Mouse (Mus musculus) midbrain, embryonic 14.5 days (tissue): ENCODE measurements around the gene Hspb11. TPM values are rescaled to one million over a fixed set of nuclear protein-coding genes. Genes with fewer than 3 reads are reported as not detected.
A peak's percentile ranks its signal among the peaks of the same experiment; 100 is the strongest.

ENCODE experiments used
- ATAC-seq: fragments of 200-750 bp; cut with Nextera tagmentation; 2 replicates; pipeline ENCODE4 v1.8.0; 2017; ENCODE audit warnings: moderate number of reproducible peaks, moderate library complexity; ENCODE audit not compliant: low FRiP score, low TSS enrichment
- DNase-seq: peaks from one replicate; pipeline ENCODE4 v3.0.0-alpha.2; 2015
- H3K27ac ChIP-seq: fragments of 300-500 bp; sonication (generic); replicated peaks from 2 replicates; pipeline ENCODE4 v1.5.1; 2014; ENCODE audit warnings: mild to moderate bottlenecking, low read depth, low read length, moderate library complexity
- H3K27me3 ChIP-seq: fragments of 300-500 bp; sonication (generic); 2 replicates; pipeline ENCODE4 v1.6.1; 2014; ENCODE audit warnings: low read length, control low read depth, mixed read lengths; ENCODE audit not compliant: control insufficient read depth, insufficient read depth
- H3K36me3 ChIP-seq: fragments of 300-500 bp; sonication (generic); 2 replicates; pipeline ENCODE4 v1.6.1; 2014; ENCODE audit warnings: low read length, control low read depth; ENCODE audit not compliant: control insufficient read depth, insufficient read depth
- H3K4me1 ChIP-seq: fragments of 300-500 bp; sonication (generic); 2 replicates; pipeline ENCODE4 v1.6.1; 2014; ENCODE audit warnings: mild to moderate bottlenecking, antibody characterized with exemption, low read length, control low read depth; ENCODE audit not compliant: control insufficient read depth, insufficient read depth
- H3K4me2 ChIP-seq: fragments of 300-500 bp; sonication (generic); 2 replicates; pipeline ENCODE4 v1.6.1; 2014; ENCODE audit warnings: mild to moderate bottlenecking, low read length, moderate library complexity
- H3K4me3 ChIP-seq: fragments of 300-500 bp; sonication (generic); replicated peaks from 2 replicates; pipeline ENCODE4 v1.5.1; 2014; ENCODE audit warnings: low read depth, low read length
- H3K9ac ChIP-seq: fragments of 300-500 bp; sonication (generic); replicated peaks from 2 replicates; pipeline ENCODE4 v1.6.1; 2014; ENCODE audit warnings: mild to moderate bottlenecking, low read length, moderate library complexity
- H3K9me3 ChIP-seq: fragments of 300-500 bp; sonication (generic); 2 replicates; pipeline ENCODE4 v1.6.1; 2016; ENCODE audit warnings: low read length, control low read depth, mixed read lengths; ENCODE audit not compliant: control insufficient read depth
- WGBS: fragments of 180-500 bp; shearing (Covaris S2); extraction: QIAGEN DNeasy Blood & Tissue Kit; methylation state at CpG from one replicate; pipeline ENCODE4 v1.1.7; 2014; 5-methylcytosine and 5-hydroxymethylcytosine counted together
- polyA plus RNA-seq: library from polyadenylated mRNA; unstranded; fragments of >200 nt; fragmentation: Nextera tagmentation; extraction: Ambion mirVana; gene quantifications from 2 replicates; pipeline ENCODE4 v1.2.1, GENCODE M21; 2014

The Hspb11 gene
- polyA plus RNA-seq, 1 experiment from 2014 or later = 38.2 TPM

DNA sequence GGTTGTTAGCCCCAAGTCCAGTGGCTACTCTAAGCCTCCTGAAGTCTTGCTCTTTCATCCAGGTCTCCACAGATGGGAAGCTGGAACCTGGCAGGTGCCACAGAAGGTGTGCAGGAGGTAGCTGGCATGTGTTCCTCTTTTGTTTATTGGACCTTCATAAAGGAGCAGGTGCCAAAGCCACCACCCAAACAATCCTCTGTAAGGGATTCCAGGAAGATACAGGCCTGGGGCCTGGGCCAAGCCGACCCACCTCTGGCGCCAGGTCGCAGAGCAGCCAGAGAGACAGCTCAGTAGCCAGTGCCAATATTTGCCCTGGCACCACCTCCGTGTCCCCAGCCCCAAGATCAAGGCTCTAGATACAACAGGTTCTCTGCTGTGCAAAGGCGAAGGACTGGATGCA lies 31.9 kb upstream of the Hspb11 start:
- H3K36me3 ChIP-seq = no peaks in the 10 kb centered on the region
- DNase-seq = no peak
- WGBS = 91% methylated on average over 5 of the region's 5 CpGs
- no peak for ATAC-seq
- H3K9me3 ChIP-seq = no peaks in the 10 kb centered on the region
- no peak overlapping the region for H3K27ac ChIP-seq
- no peak overlapping the region for H3K4me3 ChIP-seq
- H3K27me3 ChIP-seq = no peaks in the 10 kb centered on the region
- no peak overlapping the region for H3K9ac ChIP-seq
- no peak overlapping the region for H3K4me2 ChIP-seq
- no peaks in the 10 kb centered on the region for H3K4me1 ChIP-seq

DNA sequence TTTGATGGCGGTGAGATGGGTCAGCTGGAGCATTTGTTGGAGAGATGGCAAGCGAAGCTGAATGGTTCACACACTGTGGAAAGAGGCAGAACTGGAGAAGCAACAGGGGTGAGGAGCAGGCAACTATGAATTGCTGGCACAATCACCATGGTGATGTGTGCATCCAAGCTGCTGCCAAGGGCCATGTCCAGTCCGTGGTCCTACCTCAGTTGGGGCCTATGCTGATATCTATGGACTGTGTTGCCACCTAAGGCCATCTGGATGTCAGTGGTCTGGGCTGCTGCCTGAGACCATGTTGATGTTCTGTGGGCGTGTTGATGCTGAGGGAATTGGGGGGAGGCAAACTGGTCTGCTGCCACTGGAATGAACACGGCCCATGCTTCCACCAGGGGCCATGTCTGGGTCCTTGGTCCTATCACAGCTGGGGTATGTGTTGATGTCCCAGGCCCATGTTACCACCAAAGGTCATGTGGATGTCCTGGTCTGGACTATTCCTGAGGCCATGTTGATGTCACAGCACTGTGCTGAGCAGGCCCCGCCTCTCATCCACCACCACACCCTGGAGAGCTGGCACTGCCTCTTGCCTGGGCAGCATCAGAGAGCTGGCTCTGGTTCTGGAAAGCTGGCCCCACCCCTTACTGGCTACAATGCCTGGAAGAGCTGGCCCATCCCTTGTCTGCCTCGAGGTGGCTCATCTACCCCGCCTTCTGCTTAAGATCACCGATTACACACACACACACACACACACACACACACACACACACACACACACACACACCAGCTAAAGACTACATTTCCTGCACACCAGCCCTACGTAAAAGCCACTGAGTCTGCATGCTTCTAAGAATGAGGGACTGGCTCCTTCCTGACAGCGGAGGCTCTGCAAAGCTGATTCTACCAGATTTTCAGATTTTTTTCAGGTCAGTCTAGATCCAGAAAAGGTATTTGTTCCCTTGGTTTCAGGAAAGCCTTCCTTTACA lies 29.9 kb upstream of the Hspb11 start:
- H3K4me2 ChIP-seq = no peak overlapping the region
- DNase-seq (no peak), ATAC-seq (no peak)
- 86% methylated on average over 11 of the region's 11 CpGs for WGBS
- H3K27ac ChIP-seq = no peak overlapping the region
- H3K9ac ChIP-seq = no peak overlapping the region
- H3K4me1 ChIP-seq = no peaks in the 10 kb centered on the region
- H3K4me3 ChIP-seq = no peak overlapping the region
- no peaks in the 10 kb centered on the region for H3K36me3 ChIP-seq
- H3K27me3 ChIP-seq = no peaks in the 10 kb centered on the region
- H3K9me3 ChIP-seq = no peaks in the 10 kb centered on the region

DNA sequence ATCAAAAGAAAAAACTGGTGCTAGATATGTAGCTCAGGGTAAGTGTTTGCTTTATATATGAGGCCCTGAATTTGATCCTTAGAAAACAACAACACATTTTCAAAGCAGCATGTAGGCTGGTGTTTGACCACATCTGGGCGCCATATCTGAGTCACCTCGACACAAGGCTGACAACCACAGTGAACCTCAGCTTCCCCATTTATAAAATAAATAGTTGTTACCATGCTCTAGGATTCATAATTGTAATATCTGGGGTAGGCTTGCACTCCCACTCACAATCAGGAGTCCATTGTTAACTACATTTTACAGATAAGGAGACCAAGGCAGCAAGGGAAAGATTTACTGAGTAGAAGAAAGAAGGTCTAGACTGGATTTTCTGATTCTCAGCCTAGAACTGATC lies 27.1 kb upstream of the Hspb11 start:
- Histone ChIP-seq H3K4me3 (no peak overlapping the region), H3K27me3 (no peaks in the 10 kb centered on the region), H3K4me2 (no peak overlapping the region), H3K27ac (no peak overlapping the region), H3K4me1 (no peaks in the 10 kb centered on the region), H3K9ac (no peak overlapping the region), H3K9me3 (no peaks in the 10 kb centered on the region), H3K36me3 (peaks cover 5% of the 10 kb centered on the region)
- DNase-seq (no peak), ATAC-seq (no peak)
- WGBS = 92% methylated on average over 2 of the region's 2 CpGs

DNA sequence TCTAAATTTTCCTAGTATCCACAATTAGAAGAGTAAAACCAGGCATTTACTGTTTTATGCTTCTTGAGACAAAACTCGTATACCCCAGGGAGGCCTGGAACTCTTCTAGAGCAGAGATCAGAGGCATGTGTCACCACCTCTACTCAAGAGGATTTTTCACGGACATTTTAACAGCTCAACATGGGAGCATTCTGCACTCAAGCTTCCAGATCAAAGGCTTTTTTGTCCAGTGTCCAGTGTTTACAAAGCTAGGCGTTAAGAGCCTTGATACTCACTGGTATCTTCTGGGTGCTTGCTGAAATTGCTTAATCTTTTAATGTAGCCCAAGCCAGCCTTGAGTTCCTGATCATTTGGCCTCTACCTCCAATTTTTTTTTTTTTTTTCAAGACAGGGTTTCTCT lies 21.2 kb upstream of the Hspb11 start:
- DNase-seq (no peak), ATAC-seq (no peak)
- Histone ChIP-seq H3K4me3 (no peak overlapping the region), H3K4me2 (no peak overlapping the region), H3K4me1 (no peaks in the 10 kb centered on the region), H3K27ac (no peak overlapping the region), H3K9me3 (no peaks in the 10 kb centered on the region), H3K9ac (no peak overlapping the region), H3K27me3 (no peaks in the 10 kb centered on the region), H3K36me3 (peaks cover 63% of the 10 kb centered on the region)
- 31% methylated on average over 3 of the region's 3 CpGs for WGBS

DNA sequence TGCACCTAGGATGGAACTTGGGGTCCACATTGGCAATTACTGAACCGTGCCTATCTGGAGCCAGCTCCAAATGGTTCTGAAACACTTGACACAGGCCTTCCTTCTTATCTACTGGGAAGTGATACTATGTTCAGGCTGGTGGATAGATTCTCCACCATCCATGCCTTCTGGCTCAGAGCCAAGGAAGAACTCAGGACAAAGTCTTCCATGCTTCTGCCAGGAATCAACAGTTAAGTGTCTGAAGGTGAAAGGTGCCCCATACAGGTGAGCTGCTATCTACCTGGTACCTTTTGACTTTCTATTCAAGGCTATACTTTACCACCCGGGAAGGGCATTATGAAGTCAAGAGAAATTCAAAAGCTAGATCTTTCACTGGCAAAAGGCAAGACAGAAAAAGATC lies 15.1 kb upstream of the Hspb11 start:
- Histone ChIP-seq H3K4me2 (no peak overlapping the region), H3K4me3 (no peak overlapping the region), H3K9me3 (no peaks in the 10 kb centered on the region), H3K9ac (no peak overlapping the region), H3K4me1 (no peaks in the 10 kb centered on the region), H3K27me3 (no peaks in the 10 kb centered on the region), H3K27ac (no peak overlapping the region), H3K36me3 (peaks cover 80% of the 10 kb centered on the region)
- WGBS = 96% methylated on average over 2 of the region's 2 CpGs
- ATAC-seq (no peak), DNase-seq (no peak)

DNA sequence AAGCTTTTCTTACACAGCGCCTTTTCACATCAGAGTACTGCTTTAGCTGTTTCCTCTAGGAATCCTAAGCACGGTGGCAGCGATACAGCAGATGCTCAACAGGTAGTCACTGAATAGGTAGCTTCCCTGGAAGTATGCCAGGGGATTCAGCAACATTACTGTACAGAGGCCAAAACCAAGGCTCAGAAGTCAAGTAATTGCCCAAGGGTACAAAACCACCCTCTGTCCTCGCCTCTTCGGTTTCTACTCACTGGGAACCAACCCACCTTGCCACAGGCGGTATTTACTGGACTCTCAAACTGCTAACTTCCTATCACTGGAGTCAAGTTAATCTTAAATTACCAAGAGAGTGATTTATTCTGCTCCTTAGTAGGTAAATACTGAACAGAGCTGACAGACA lies 13.2 kb upstream of the Hspb11 start:
- H3K4me3 ChIP-seq = no peak overlapping the region
- no peak overlapping the region for H3K27ac ChIP-seq
- 96% methylated on average over 6 of the region's 6 CpGs for WGBS
- no peaks in the 10 kb centered on the region for H3K4me1 ChIP-seq
- no peaks in the 10 kb centered on the region for H3K27me3 ChIP-seq
- H3K4me2 ChIP-seq = no peak overlapping the region
- peaks cover 65% of the 10 kb centered on the region for H3K36me3 ChIP-seq
- H3K9me3 ChIP-seq = no peaks in the 10 kb centered on the region
- no peak overlapping the region for H3K9ac ChIP-seq
- DNase-seq (no peak), ATAC-seq (no peak)

DNA sequence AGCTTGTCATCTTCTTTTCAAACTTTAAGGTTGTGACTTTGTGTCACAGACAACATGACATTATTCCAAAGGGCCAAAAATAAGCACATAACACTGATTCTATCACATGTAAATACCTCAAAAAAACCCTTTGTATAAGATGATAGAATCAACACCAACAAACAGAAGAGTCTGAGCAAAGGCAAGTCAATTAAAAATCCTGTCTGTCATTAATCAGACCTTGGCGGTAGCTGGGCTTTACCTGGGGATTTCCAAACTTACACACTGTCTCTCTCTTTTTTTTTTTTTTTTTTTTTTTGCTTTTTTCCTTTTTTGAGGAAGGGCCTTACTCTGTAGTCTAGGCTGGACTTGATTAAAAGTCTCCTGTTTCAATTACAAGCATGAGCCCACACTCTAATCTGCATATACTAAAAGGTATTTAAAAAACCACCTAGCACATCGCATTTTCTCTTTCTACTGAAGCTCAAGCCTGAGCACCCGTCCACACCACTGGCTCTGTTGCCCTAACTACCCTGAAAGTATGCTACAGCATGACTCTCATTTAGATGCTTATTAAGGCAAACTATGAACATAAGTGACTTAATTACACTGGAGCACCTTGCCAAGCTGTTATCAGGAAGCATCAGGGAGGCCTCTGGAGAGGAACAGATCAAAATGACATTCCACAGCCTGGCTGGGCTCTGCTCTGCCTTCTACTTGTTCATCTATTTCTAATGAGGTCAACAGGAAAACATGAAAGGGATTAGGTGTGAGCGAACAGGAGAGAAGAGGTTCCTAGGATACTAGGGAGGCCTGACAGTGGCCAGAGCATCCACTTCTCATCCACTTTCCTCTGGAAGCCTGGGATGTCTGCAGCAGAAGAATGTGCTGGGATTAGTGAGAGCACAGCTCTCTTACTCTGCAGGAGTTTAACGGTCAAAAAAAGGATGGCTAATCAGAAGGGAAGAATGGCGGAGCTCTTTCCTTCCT lies 9.7 kb upstream of the Hspb11 start:
- Histone ChIP-seq H3K4me2 (no peak overlapping the region), H3K9me3 (no peaks in the 10 kb centered on the region), H3K27ac (no peak overlapping the region), H3K9ac (no peak overlapping the region), H3K4me1 (no peaks in the 10 kb centered on the region), H3K27me3 (no peaks in the 10 kb centered on the region), H3K4me3 (no peak overlapping the region), H3K36me3 (peaks cover 39% of the 10 kb centered on the region)
- WGBS = 62% methylated on average over 6 of the region's 6 CpGs
- DNase-seq (peak; percentile 20), ATAC-seq (no peak)

DNA sequence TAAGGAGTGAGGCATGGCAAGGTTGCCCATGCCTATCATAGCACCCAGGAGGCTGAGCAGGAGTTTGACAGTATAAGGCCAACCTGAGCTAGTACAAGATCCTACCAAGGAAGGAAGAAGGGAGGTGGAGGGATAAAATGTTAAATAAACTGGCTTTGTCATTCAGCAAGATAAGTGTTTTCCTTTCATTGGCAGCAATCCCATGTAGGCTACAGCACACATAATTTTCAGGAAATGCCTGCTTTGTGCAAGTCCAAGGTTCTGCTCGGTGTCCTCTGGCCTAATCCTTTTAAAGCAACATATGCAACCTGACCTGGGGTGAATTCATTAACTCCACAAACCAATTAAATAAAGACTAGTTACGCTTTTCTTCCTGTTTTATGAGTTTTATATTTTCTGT lies 8.0 kb upstream of the Hspb11 start:
- H3K4me3 ChIP-seq = no peak overlapping the region
- H3K36me3 ChIP-seq = peaks cover 22% of the 10 kb centered on the region
- 65% methylated on average over 2 of the region's 2 CpGs for WGBS
- no peaks in the 10 kb centered on the region for H3K27me3 ChIP-seq
- no peak overlapping the region for H3K27ac ChIP-seq
- no peaks in the 10 kb centered on the region for H3K9me3 ChIP-seq
- no peak overlapping the region for H3K4me2 ChIP-seq
- no peak for ATAC-seq
- no peak overlapping the region for H3K9ac ChIP-seq
- H3K4me1 ChIP-seq = peaks cover 3% of the 10 kb centered on the region; the same call in 1 of the 2 replicates
- no peak for DNase-seq
